Mouse (Mus musculus) T-helper 2 cell (primary cell): ENCODE measurements around the gene Ints13.

Experiments
- in situ Hi-C: fragments of 300-600 bp; cut with MboI, MseI; formaldehyde crosslinking; loops from one replicate; pipeline ENCODE4 v1.15.1; 2025; ENCODE audit warnings: high pct_unique_total_duplicates

Gene Ints13

GRCm38 (mm10) chr6:146501316-146501865, 76.2 kb downstream of the Ints13 start:
- in situ Hi-C loops: loop anchor here (10.0 to 25.0 kb wide), 2 partner anchors 73 to 1239 kb away; partner anchors contain the start of genes Fgfr1op2, Ints13 and Kras

DNA sequence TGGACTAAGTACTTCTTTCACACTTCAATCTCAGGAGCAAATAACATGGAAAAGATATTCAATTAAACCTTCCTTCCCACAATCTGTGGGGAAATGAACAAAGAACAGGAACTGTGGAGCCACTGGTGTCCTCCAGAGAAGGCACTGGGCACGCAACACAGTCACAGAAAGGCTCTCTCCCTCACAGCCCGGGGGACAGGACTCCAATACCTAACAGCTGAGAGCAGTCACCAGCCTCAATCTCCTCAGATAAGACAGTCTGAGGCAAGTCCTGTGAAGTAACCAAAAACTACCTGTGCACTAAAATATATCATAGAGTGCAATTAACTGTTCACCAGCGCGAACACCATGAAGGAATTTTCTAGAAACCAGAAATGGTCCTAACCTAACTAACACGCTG, 76.9 kb downstream of the Ints13 start:
- in situ Hi-C loops: loop anchor here (10.0 to 25.0 kb wide), 2 partner anchors 74 to 1238 kb away; partner anchors contain the start of genes Fgfr1op2, Ints13 and Kras

- in situ Hi-C loops: loop anchor here (10.0 to 25.0 kb wide), 2 partner anchors 75 to 1238 kb away; partner anchors contain the start of genes Fgfr1op2, Ints13 and Kras
These were observed 77.4 kb downstream of the Ints13 start for GRCm38 (mm10) chr6:146500206-146500605.
